Mouse (Mus musculus): ENCODE results near the gene Arhgap32.

DNA sequence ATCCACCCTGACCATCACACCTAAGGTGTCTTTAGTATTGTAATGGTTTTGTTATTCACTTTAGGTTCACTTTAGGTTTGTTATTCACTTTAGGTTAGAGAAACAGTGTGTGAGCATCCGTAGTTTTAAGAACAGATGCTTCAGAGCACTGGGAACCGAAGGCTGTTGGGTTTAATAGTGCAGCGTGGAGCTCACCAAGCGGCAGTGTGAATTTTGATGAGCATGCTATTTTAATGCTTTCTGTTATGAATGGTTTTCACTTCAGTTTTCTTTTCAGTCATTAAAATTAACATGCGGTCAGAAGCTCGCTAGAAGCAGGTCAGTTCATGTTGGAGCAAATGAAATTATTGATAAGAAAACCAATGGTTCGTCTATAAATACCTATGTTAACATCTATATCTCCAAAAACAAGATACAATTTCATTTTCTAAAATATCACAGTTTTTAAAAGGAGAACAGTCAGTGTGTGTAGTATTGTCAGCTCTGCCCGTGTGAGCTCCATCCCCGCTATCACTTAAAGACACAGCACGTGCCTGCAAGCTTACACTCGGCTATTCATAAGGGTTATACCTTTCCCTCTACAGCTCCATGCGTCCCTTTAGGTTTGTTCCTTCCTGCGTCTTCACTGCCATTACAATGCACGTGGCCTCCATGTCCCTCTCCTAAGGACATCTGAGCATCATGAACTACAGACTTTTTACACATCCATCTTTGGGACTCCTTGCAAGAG lies 21.9 kb downstream of the Arhgap32 start:
- TF ChIP-seq CTCF (IDR thresholded peaks at IDR 0.05; ENCODE audit: low read depth, low read length) (no peak), EP300 (IDR thresholded peaks at IDR 0.05; ENCODE audit: insufficient read depth, low read depth, low read length) (no peak), POLR2A (IDR thresholded peaks at IDR 0.05; ENCODE audit: insufficient read depth, low read length) (no peak)

All from ES-Bruce4 (cell line).